Mouse (Mus musculus): ENCODE measurements around the gene Zfyve28.

GRCm38 (mm10) chr5:34165793-34166192, 122.5 kb downstream of the Zfyve28 start:
- TF ChIP-seq CTCF (IDR thresholded peaks at IDR 0.05; ENCODE audit: insufficient read depth, low read length) (no peak), POLR2A (IDR thresholded peaks at IDR 0.05; ENCODE audit: borderline replicate concordance, extremely low read depth, low read depth, low read length) (no peak)

Data from lung, adult 2 months (tissue).